Mouse (Mus musculus) bone marrow, adult 2 months (tissue): Measurements from ENCODE around the gene Nme4. TPM values are rescaled to one million over a fixed set of nuclear protein-coding genes. Genes with fewer than 3 reads are reported as not detected.
"Not testable (repeated sequence)": the region's sequence is repeated elsewhere in the genome, so short reads cannot be mapped to it uniquely, and the experiment has no call there.

Source experiments
- H3K27ac ChIP-seq: fragments of 200-500 bp; 2 replicates; pipeline ENCODE4 v1.5.1; 2012; ENCODE audit warnings: low read depth, mild to moderate bottlenecking, control low read depth, inconsistent platforms, low read length; ENCODE audit not compliant: control insufficient read depth, poor library complexity, insufficient read depth
- H3K4me1 ChIP-seq: fragments of 200-500 bp; 2 replicates; pipeline ENCODE4 v1.6.1; 2011; ENCODE audit warnings: low read length; ENCODE audit not compliant: control insufficient read depth, insufficient read depth
- H3K4me3 ChIP-seq: fragments of 200-500 bp; replicated peaks from 2 replicates; pipeline ENCODE3; 2011; ENCODE audit warnings: mild to moderate bottlenecking, low read depth, low read length, control low read depth; ENCODE audit not compliant: control insufficient read depth
- CTCF ChIP-seq: fragments of 200-500 bp; IDR thresholded peaks from 2 replicates; pipeline ENCODE4 v1.5.1; 2011; ENCODE audit warnings: low read length, control low read depth; ENCODE audit not compliant: control insufficient read depth, insufficient read depth
- POLR2A ChIP-seq: fragments of 200-500 bp; IDR thresholded peaks from 2 replicates; pipeline ENCODE4 v1.6.1; 2011; ENCODE audit warnings: low read depth, mild to moderate bottlenecking, control low read depth, low read length, borderline replicate concordance; ENCODE audit not compliant: control insufficient read depth
- WGBS: fragments of 180-500 bp; shearing (Covaris S2); methylation state at CpG from one replicate; pipeline ENCODE4 v1.1.7; 2018; 5-methylcytosine and 5-hydroxymethylcytosine counted together
- polyA plus RNA-seq: library from polyadenylated mRNA; stranded (reverse); fragments of >200 nt; gene quantifications from 2 replicates; pipeline ENCODE4 v1.2.4, GENCODE M21; 2011; ENCODE audit warnings: low replicate concordance; ENCODE audit not compliant: missing spikeins, insufficient read depth, insufficient read length

Nme4 gene
- polyA plus RNA-seq, 1 experiment: 20.4 TPM

DNA sequence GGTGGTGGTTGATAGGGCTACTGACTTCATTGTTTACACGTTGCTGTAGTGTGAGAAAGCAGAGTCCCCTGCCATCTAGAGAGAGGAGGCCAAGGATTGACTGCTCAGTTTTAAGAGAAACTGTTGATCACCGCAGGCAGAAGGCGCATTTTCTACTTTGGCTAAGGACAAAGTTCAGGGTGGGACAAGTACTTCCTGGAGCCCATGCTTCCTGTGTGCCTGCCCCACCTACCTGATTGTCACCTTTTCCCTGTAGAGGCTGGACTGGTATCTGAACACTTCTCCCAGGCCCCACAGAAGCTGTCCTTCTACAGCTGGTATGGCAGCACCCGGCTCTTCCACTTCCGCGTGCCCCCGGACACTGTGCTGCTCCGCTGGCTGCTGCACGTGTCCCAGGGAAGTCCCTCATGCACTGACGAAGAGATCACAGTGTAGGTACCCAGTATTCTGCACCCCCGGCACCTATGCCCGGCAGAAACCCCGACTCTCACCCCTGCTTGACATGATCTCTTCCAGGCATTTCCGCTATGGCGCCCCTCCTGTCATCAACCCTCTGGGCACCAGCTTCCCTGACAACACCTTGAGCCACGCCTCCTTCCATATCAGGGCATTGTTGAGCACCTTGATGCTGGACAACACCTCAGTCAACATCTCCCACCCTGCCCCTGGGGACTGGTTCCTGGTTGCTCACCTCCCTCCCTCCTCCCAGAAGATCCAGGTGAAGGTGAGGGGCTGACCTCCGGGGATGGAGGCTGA lies 21.3 kb upstream of the Nme4 start:
- Histone ChIP-seq H3K4me1 (no peaks in the 10 kb centered on the region; the same call in 1 of the 2 replicates), H3K27ac (no peak overlapping the region), H3K4me3 (no peak overlapping the region)
- TF ChIP-seq CTCF (no peak), POLR2A (no peak)
- WGBS: 89% methylated on average over 17 of the region's 17 CpGs

DNA sequence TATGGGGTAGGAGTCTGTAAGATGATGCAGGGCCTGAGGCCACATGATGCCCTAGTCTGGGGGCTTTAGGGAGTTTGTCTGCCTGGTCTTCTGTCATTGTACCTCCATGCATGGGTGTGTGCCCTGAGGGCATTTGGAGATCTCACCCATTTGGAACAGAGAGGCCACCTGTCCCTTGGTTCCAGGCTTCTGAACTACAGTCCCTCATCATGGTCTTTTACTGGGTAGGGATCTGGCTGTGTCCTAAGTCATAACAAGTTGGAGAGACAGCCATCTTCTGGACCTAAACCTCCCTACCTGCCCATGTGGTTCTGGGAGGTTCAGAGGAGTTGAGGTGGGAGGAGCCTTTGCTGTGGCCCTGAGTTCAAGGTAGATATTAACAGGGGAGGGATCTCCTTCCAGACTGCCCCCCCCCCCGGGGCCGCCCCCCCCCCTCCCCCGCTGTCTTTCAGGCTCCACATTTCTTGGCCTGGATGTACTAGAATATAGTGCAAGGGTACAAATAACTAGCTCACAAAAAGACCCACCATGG lies 20.6 kb upstream of the Nme4 start:
- no peak overlapping the region for H3K4me3 ChIP-seq
- 49% methylated on average over 3 of the region's 3 CpGs for WGBS
- H3K27ac ChIP-seq: no peak overlapping the region
- no peaks in the 10 kb centered on the region; the same call in 1 of the 2 replicates for H3K4me1 ChIP-seq
- TF ChIP-seq POLR2A (no peak), CTCF (no peak)

DNA sequence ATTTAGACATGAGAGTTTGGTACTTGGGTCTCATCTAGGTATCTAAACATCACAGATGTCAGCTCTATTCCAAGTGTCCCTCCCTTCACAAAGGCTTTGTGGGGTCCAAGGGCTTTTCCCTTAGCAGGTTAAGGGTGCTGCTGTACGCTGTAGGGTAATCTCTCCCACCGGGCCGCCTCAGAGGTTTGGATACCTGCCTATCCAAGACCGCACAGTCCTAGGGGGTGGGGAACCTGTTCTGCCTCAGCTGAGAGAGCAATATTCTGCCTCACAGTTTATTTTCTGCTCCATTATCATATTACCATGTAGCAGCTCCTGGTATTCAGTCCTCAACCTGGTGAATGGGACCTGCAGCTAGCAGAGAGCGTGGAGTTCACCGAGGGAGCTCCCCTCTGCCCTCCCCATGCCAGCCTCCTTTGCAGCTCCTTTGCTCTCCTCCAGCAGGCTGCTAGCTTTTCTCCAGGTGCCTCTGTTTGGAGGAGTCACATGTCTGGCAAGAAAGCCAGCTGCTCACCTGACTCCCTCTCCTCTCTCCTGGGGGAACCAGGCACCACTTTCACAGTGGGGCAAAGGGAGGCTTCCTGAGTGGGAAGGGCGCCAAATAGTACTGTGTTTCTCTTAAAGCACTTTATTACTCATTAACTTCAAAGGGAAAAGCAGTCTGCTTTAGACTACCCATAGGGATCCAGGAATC lies 19.9 kb upstream of the Nme4 start:
- H3K27ac ChIP-seq: no peak overlapping the region
- no peak overlapping the region for H3K4me3 ChIP-seq
- no peaks in the 10 kb centered on the region; the same call in 1 of the 2 replicates for H3K4me1 ChIP-seq
- 63% methylated on average over 7 of the region's 7 CpGs for WGBS
- no peak for TF ChIP-seq CTCF
- TF ChIP-seq POLR2A: no peak

- 69% methylated on average over 7 of the region's 7 CpGs for WGBS
- H3K4me1 ChIP-seq, H3K4me3 ChIP-seq, H3K27ac ChIP-seq: not testable (repeated sequence)
Measured at GRCm38 (mm10) chr17:26114461-26114860, 19.1 kb upstream of the Nme4 start.

DNA sequence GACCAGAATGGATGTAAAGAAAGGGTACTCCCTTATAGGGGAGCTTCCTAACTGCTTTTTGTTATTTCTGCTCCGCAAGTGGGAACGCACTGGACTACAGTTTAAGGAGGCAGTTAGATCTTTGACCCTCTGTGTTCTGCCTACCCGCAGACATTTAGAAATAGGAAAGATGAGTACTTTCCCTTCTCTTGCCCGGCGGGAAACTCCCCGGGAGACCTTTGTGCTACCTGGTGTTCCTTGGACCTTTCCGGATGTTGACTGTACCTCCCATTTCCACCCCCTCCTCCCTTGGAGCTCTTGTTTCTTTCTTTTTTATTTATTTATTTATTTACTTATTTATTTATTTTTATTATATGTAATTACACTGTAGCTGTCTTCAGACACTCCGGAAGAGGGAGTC lies 18.7 kb upstream of the Nme4 start:
- Histone ChIP-seq H3K4me3 (peak overlapping the region; percentile 75), H3K4me1 (no peaks in the 10 kb centered on the region; the same call in 1 of the 2 replicates), H3K27ac (no peak overlapping the region)
- 20% methylated on average over 8 of the region's 8 CpGs for whole genome bisulfite sequencing
- TF ChIP-seq CTCF: no peak
- no peak for TF ChIP-seq POLR2A

GRCm38 (mm10) chr17:26113181-26113948 lies 18.0 kb upstream of the Nme4 start, which contains the start of gene Tmem8:
Gene Tmem8, plus strand, starts transcription at chr17:26113299.
- under 1% methylated on average over 74 of the region's 75 CpGs for WGBS
- Histone ChIP-seq H3K4me3 (peak within 1 kb of the TSS; percentile 75), H3K27ac (peak within 1 kb of the TSS; percentile 53), H3K4me1 (no peaks in the 10 kb centered on the region; the same call in 1 of the 2 replicates)
- TF ChIP-seq CTCF (peak; percentile 8; the same call in 1 of the 2 replicates), POLR2A (peak; percentile 89; the same call in 1 of the 2 replicates)

DNA sequence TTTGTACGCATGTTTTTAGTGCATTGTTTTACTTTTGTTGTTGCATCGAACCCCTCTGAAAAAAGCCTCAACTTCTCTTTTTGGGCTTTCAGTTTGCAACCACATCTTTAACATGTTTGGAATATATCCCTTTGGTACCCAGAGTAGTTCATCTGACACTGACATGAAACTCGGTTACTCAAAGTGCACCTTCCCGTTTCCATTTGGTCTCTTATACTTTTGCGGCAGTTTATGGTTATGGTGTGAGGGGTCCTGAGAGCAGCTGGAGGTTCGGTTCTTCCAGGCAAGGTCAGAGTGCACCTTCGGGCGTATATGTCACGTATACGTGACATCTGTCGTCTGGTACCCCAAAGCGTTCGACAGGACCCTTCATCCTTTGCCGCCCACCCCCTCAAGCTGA lies 17.3 kb upstream of the Nme4 start:
- peak overlapping the region; percentile 75 for H3K4me3 ChIP-seq

GRCm38 (mm10) chr17:26111722-26112121 lies 16.3 kb upstream of the Nme4 start:
- TF ChIP-seq CTCF: no peak
- TF ChIP-seq POLR2A: no peak
- H3K4me1 ChIP-seq: no peaks in the 10 kb centered on the region; the same call in 1 of the 2 replicates
- no peak overlapping the region for H3K27ac ChIP-seq
- no peak overlapping the region for H3K4me3 ChIP-seq
- WGBS: 69% methylated on average over 4 of the region's 4 CpGs

More for the DNA sequence above, 17.3 kb upstream of the Nme4 start:
- peak overlapping the region; percentile 53 for H3K27ac ChIP-seq
- TF ChIP-seq CTCF: no peak
- no peak for TF ChIP-seq POLR2A
- WGBS: 11% methylated on average over 14 of the region's 14 CpGs
- no peaks in the 10 kb centered on the region; the same call in 1 of the 2 replicates for H3K4me1 ChIP-seq
